ENCODE assay signal across 12 mouse cellular contexts in the genomic region with DNA sequence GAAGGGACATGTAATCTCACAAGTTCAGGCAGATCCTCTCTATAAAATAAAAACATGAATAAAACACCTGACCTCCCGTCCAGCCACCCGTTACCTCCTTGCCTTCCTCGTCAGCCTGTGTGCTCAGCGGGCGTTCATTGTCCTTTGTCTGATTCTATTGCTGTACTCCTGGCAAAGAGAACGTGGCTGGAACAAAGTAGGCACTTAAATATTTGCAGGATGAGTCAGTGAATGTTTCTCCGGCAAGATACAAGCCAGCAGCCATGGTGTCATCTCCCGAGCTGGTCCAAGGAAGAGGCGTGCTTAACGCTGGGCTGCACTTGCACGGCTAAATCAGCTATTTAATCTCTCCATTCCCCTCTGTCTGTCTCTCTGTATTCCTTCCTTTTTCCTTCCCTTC. TPM values are rescaled to one million over a fixed set of nuclear protein-coding genes. Genes with fewer than 3 reads are reported as not detected.
DNase-seq lines count a peak whose midpoint lies in the region; ATAC-seq and TF ChIP-seq lines count a peak whose summit lies in the region.
"Had no signal": no experiment of that assay in that cellular context is flagged by ENCODE, and none has a peak within 500 bp of the region (broad histone marks: within the 10 kb centered on the region; RNA-seq: fewer than 3 reads in every experiment).

No protein-coding gene starts in this region.

- H3K79me2 ChIP-seq in heart, adult 2 months (replicated peaks; ENCODE audit: control insufficient read depth, insufficient read depth, low read length) = no peaks in the 10 kb centered on the region

- no peak for TF ChIP-seq EP300 in heart, adult 2 months (IDR thresholded peaks at IDR 0.05; ENCODE audit: insufficient read depth, low read depth, low read length)
- TF ChIP-seq EP300 in stomach, postnatal 0 days (optimal IDR thresholded peaks at IDR 0.05) = no peak

- no peak for TF ChIP-seq POLR2A in heart, adult 2 months (IDR thresholded peaks at IDR 0.05; ENCODE audit: insufficient read depth, low read depth, low read length)

- no peak for DNase-seq in forebrain, embryonic 10.5 days (ENCODE audit: extremely low spot score, low spot score)
- DNase-seq in neural tube, embryonic 10.5 days (ENCODE audit: extremely low spot score, low spot score) = no peak
- peak in 1 of 2 experiments; percentile 38 for DNase-seq in heart, adult 2 months
- DNase-seq in stomach, postnatal 0 days (ENCODE audit: low spot score) = no peak
- DNase-seq in layer of hippocampus, adult 18-20 months (ENCODE audit: low spot score in 2 of 2) = no peak
- DNase-seq: liver had no signal

- H3K27me3 ChIP-seq in forebrain, embryonic 10.5 days (ENCODE audit: poor library complexity, severe bottlenecking) = no peaks in the 10 kb centered on the region
- H3K27me3 ChIP-seq in forebrain, embryonic 15.5 days = no peaks in the 10 kb centered on the region
- no peaks in the 10 kb centered on the region for H3K27me3 ChIP-seq in neural tube, embryonic 14.5 days (ENCODE audit: control insufficient read depth, insufficient read depth, low read length)
- no peaks in the 10 kb centered on the region for H3K27me3 ChIP-seq in heart, adult 2 months (ENCODE audit: control insufficient read depth, insufficient read depth, low read length)
- H3K27me3 ChIP-seq in stomach, postnatal 0 days (ENCODE audit: control insufficient read depth, insufficient read depth, low read length) = no peaks in the 10 kb centered on the region
- H3K27me3 ChIP-seq: neural tube, embryonic 13.5 days had no signal

- H3K9me3 ChIP-seq in forebrain, embryonic 10.5 days = no peaks in the 10 kb centered on the region
- no peaks in the 10 kb centered on the region for H3K9me3 ChIP-seq in forebrain, embryonic 15.5 days
- H3K9me3 ChIP-seq in neural tube, embryonic 14.5 days (ENCODE audit: control insufficient read depth, low read length) = no peaks in the 10 kb centered on the region
- H3K9me3 ChIP-seq in stomach, postnatal 0 days (ENCODE audit: control insufficient read depth, low read length) = no peaks in the 10 kb centered on the region
- H3K9me3 ChIP-seq: neural tube, embryonic 13.5 days had no signal

- 53% methylated on average over 11 of the region's 11 CpGs for WGBS in forebrain, embryonic 10.5 days
- WGBS in forebrain, embryonic 15.5 days = 19% methylated on average over 11 of the region's 11 CpGs
- 35% methylated on average over 11 of the region's 11 CpGs for WGBS in neural tube, embryonic 14.5 days
- 12% methylated on average over 11 of the region's 11 CpGs for WGBS in heart, adult 2 months
- WGBS in stomach, postnatal 0 days = 47% methylated on average over 11 of the region's 11 CpGs

- peaks cover 71% of the 10 kb centered on the region for H3K4me1 ChIP-seq in forebrain, embryonic 10.5 days
- H3K4me1 ChIP-seq in forebrain, embryonic 15.5 days = peaks cover 29% of the 10 kb centered on the region
- H3K4me1 ChIP-seq in neural tube, embryonic 14.5 days (ENCODE audit: control insufficient read depth, insufficient read depth, low read length) = no peaks in the 10 kb centered on the region
- H3K4me1 ChIP-seq in heart, adult 2 months (ENCODE audit: control insufficient read depth, insufficient read depth, low read length) = peaks cover 1% of the 10 kb centered on the region; the same call in 1 of the 2 replicates
- no peaks in the 10 kb centered on the region for H3K4me1 ChIP-seq in stomach, postnatal 0 days (replicated peaks; ENCODE audit: control insufficient read depth, insufficient read depth)

- peak overlapping the region; percentile 66 for H3K27ac ChIP-seq in forebrain, embryonic 10.5 days
- no peak overlapping the region for H3K27ac ChIP-seq in forebrain, embryonic 15.5 days (replicated peaks)
- H3K27ac ChIP-seq in neural tube, embryonic 14.5 days (ENCODE audit: low read depth, low read length) = 0 out of 2 replicates have a peak overlapping the region, but pooled peaks have one; percentile 10
- H3K27ac ChIP-seq in heart, adult 2 months = peak overlapping the region; percentile 51
- no peak overlapping the region; the same call in 1 of the 2 replicates for H3K27ac ChIP-seq in stomach, postnatal 0 days (replicated peaks)
- H3K27ac ChIP-seq: neural tube, embryonic 13.5 days had no signal

- no peak overlapping the region for H3K9ac ChIP-seq in forebrain, embryonic 15.5 days (replicated peaks)
- no peak overlapping the region for H3K9ac ChIP-seq in neural tube, embryonic 14.5 days (replicated peaks; ENCODE audit: low read depth, low read length)
- H3K9ac ChIP-seq in heart, adult 2 months (ENCODE audit: low read depth, low read length) = no peak overlapping the region
- H3K9ac ChIP-seq in stomach, postnatal 0 days (ENCODE audit: low read length) = no peak overlapping the region
- H3K9ac ChIP-seq: neural tube, embryonic 13.5 days had no signal

- no peak for TF ChIP-seq CTCF in heart, adult 2 months (IDR thresholded peaks at IDR 0.05)
- TF ChIP-seq CTCF in stomach, postnatal 0 days (IDR thresholded peaks at IDR 0.05; ENCODE audit: low read depth) = no peak

- peaks cover 12% of the 10 kb centered on the region for H3K36me3 ChIP-seq in forebrain, embryonic 10.5 days (replicated peaks)
- no peaks in the 10 kb centered on the region for H3K36me3 ChIP-seq in forebrain, embryonic 15.5 days
- H3K36me3 ChIP-seq in neural tube, embryonic 14.5 days (ENCODE audit: control insufficient read depth, insufficient read depth, low read length) = no peaks in the 10 kb centered on the region
- H3K36me3 ChIP-seq in heart, adult 2 months (ENCODE audit: control insufficient read depth, insufficient read depth, low read length) = no peaks in the 10 kb centered on the region; the same call in 1 of the 2 replicates
- H3K36me3 ChIP-seq in stomach, postnatal 0 days (ENCODE audit: control insufficient read depth, insufficient read depth, low read length) = no peaks in the 10 kb centered on the region
- H3K36me3 ChIP-seq: neural tube, embryonic 13.5 days had no signal

- no peak overlapping the region for H3K4me2 ChIP-seq in forebrain, embryonic 15.5 days (replicated peaks)
- no peak overlapping the region for H3K4me2 ChIP-seq in neural tube, embryonic 14.5 days (ENCODE audit: low read depth, low read length)
- 0 out of 2 replicates have a peak overlapping the region, but pooled peaks have one; percentile 8 for H3K4me2 ChIP-seq in stomach, postnatal 0 days (replicated peaks; ENCODE audit: low read depth)
- H3K4me2 ChIP-seq: neural tube, embryonic 13.5 days had no signal

- no peak overlapping the region for H3K4me3 ChIP-seq in forebrain, embryonic 10.5 days
- no peak overlapping the region for H3K4me3 ChIP-seq in forebrain, embryonic 15.5 days
- H3K4me3 ChIP-seq in neural tube, embryonic 14.5 days (ENCODE audit: low read depth, low read length) = no peak overlapping the region
- H3K4me3 ChIP-seq in heart, adult 2 months = no peak overlapping the region
- no peak overlapping the region for H3K4me3 ChIP-seq in stomach, postnatal 0 days (ENCODE audit: low read depth, low read length)
- H3K4me3 ChIP-seq: neural tube, embryonic 13.5 days had no signal

- intact Hi-C loops in heart, adult 2 months (cut with DNase I) = no loop called here

- ATAC-seq in forebrain, embryonic 15.5 days (replicated peaks) = no peak
- ATAC-seq in neural tube, embryonic 14.5 days (ENCODE audit: low read depth) = no peak
- ATAC-seq in stomach, postnatal 0 days (ENCODE audit: low FRiP score, low TSS enrichment) = peak; percentile 47; the same call in 1 of the 2 replicates
- ATAC-seq in megakaryocyte-erythroid progenitor cell, adult 5-6 weeks (replicated peaks; ENCODE audit: low FRiP score, low TSS enrichment, poor library complexity, severe bottlenecking) = no peak
- ATAC-seq: CD4-positive, CD25-positive, alpha-beta regulatory T cell, adult 4 months had no signal

RNA-seq across cellular contexts. Expression of a gene that starts 26.3 kb away (rescaled TPM):
- 0.10 TPM in 1 of 2 replicates, not detected in the other for polyA plus RNA-seq in forebrain, embryonic 10.5 days (2016; fragmentation: Nextera tagmentation; extraction: Ambion mirVana)
- polyA plus RNA-seq in forebrain, embryonic 15.5 days (2015; fragmentation: Nextera tagmentation; extraction: Ambion mirVana) = 0.18 and 0.19 TPM in 2 replicates
- polyA plus RNA-seq in neural tube, embryonic 14.5 days (2014; fragmentation: Nextera tagmentation; extraction: Ambion mirVana) = 0.09 and 0.44 TPM in 2 replicates
- under 1 TPM; 0.16 to 0.29 TPM for total RNA-seq in heart, adult 2 months (2021)
- 0.18 and 0.37 TPM in 2 replicates for polyA plus RNA-seq in heart, adult 2 months (2012; rRNA removed)
- polyA plus RNA-seq in stomach, postnatal 0 days (2015; fragmentation: Nextera tagmentation; extraction: Ambion mirVana) = not detected in 2 replicates
- not detected for total RNA-seq in layer of hippocampus, adult 18-20 months (2021)
- not detected in 2 replicates for total RNA-seq in megakaryocyte-erythroid progenitor cell, adult 5-6 weeks (2014; fragmentation: Nextera tagmentation)
- not detected in 2 replicates for total RNA-seq in megakaryocyte-erythroid progenitor cell, adult 5-6 weeks (2017)
- total RNA-seq: gastrocnemius, postnatal 4 days had no signal
- polyA plus RNA-seq: CD4-positive, CD25-positive, alpha-beta regulatory T cell, adult 4 months had no signal

Comparison
In these comparisons a context has a peak if more than half of its experiments do, and no peak if none do; other contexts are left out.
1. H3K27ac ChIP-seq: peak in forebrain, embryonic 10.5 days (single experiment), neural tube, embryonic 14.5 days (single experiment) and heart, adult 2 months (single experiment); none in forebrain, embryonic 15.5 days (single experiment) and stomach, postnatal 0 days (single experiment).